Mouse (Mus musculus) ES-E14 (cell line): ENCODE data around the gene Stmn1.

Experiments used
- CHD2 ChIP-seq: IDR thresholded peaks from 2 replicates; pipeline ENCODE4 v1.6.1; 2014; ENCODE audit warnings: mild to moderate bottlenecking, low read depth, low read length, inconsistent platforms
- ZC3H11A ChIP-seq: IDR thresholded peaks from 2 replicates; pipeline ENCODE4 v1.6.1; 2012; ENCODE audit warnings: low read depth, mild to moderate bottlenecking, inconsistent platforms, low read length, borderline replicate concordance
- ZNF384 ChIP-seq: IDR thresholded peaks from 2 replicates; pipeline ENCODE4 v1.6.1; 2012; ENCODE audit warnings: low read depth, low read length, inconsistent platforms

- TF ChIP-seq ZC3H11A (no peak), CHD2 (no peak), ZNF384 (no peak)
Measured at GRCm38 (mm10) chr4:134518541-134518940, 50.4 kb downstream of the Stmn1 start.
